Mouse (Mus musculus) retina, embryonic 14.5 days (tissue): ENCODE results near the gene Rnf181.
A peak's percentile ranks its signal among the peaks of the same experiment; 100 is the strongest.

ENCODE experiments used
- DNase-seq: peaks from one replicate; pipeline ENCODE4 v3.0.0-alpha.2; 2015; ENCODE audit warnings: low spot score

The Rnf181 gene

GRCm38 (mm10) chr6:72359891-72360598 lies 6.7 kb downstream of the Rnf181 start:
- DNase-seq = no peak

GRCm38 (mm10) chr6:72359343-72359742 lies 7.4 kb downstream of the Rnf181 start:
- no peak for DNase-seq

- DNase-seq = no peak
Measured at GRCm38 (mm10) chr6:72358086-72358764, 8.5 kb downstream of the Rnf181 start.

- no peak for DNase-seq
Measured at GRCm38 (mm10) chr6:72357164-72358079, 9.3 kb downstream of the Rnf181 start.

GRCm38 (mm10) chr6:72356001-72356532 lies 10.7 kb downstream of the Rnf181 start:
- DNase-seq = no peak

- DNase-seq = peak; percentile 81
Measured at GRCm38 (mm10) chr6:72355066-72355911, 11.5 kb downstream of the Rnf181 start, which contains the start of gene Tmem150a. Gene Tmem150a, plus strand, starts transcription at chr6:72355447.

GRCm38 (mm10) chr6:72354025-72354424 lies 12.7 kb downstream of the Rnf181 start:
- DNase-seq = no peak

GRCm38 (mm10) chr6:72352636-72353405 lies 13.9 kb downstream of the Rnf181 start:
- no peak for DNase-seq

GRCm38 (mm10) chr6:72350214-72350613 lies 16.5 kb downstream of the Rnf181 start:
- no peak for DNase-seq

GRCm38 (mm10) chr6:72348411-72348810 lies 18.3 kb downstream of the Rnf181 start:
- no peak for DNase-seq

- DNase-seq = peak; percentile 81
Measured at GRCm38 (mm10) chr6:72347166-72347941, 19.4 kb downstream of the Rnf181 start, which contains the start of gene 0610030E20Rik. Gene 0610030E20Rik, plus strand, starts transcription at chr6:72347317.

- no peak for DNase-seq
Measured at GRCm38 (mm10) chr6:72346261-72346660, 20.5 kb downstream of the Rnf181 start.

GRCm38 (mm10) chr6:72345633-72346032 lies 21.1 kb downstream of the Rnf181 start:
- no peak for DNase-seq

GRCm38 (mm10) chr6:72345074-72345567 lies 21.6 kb downstream of the Rnf181 start, which contains the start of gene Usp39:
Gene Usp39, minus strand, starts transcription at chr6:72345184.
- peak; percentile 98 for DNase-seq

- DNase-seq = no peak
Measured at GRCm38 (mm10) chr6:72344396-72345073, 22.2 kb downstream of the Rnf181 start.

- DNase-seq = no peak
Measured at GRCm38 (mm10) chr6:72340481-72340880, 26.3 kb downstream of the Rnf181 start.

GRCm38 (mm10) chr6:72333111-72333510 lies 33.6 kb downstream of the Rnf181 start:
- DNase-seq = no peak

GRCm38 (mm10) chr6:72330133-72330532 lies 36.6 kb downstream of the Rnf181 start:
- DNase-seq = no peak

GRCm38 (mm10) chr6:72329019-72329418 lies 37.7 kb downstream of the Rnf181 start:
- no peak for DNase-seq
